Mouse (Mus musculus): ENCODE results near the gene Aym1. TPM values are rescaled to one million over a fixed set of nuclear protein-coding genes. Genes with fewer than 3 reads are reported as not detected.
"Not testable (repeated sequence)": the region's sequence is repeated elsewhere in the genome, so short reads cannot be mapped to it uniquely, and the experiment has no call there.

The Aym1 gene
- total RNA-seq, 2 experiments from 2014 or later: not detected

GRCm38 (mm10) chr5:113349810-113350209 lies 7.3 kb upstream of the Aym1 start:
- DNase-seq (ENCODE audit: low spot score in 2 of 2): no peak
- intact Hi-C loops (cut with DNase I): loop anchor here (5.0 kb wide), 1 partner anchor 1497 kb away; no protein-coding TSS in a partner anchor

GRCm38 (mm10) chr5:113351768-113352167 lies 5.3 kb upstream of the Aym1 start:
- DNase-seq (ENCODE audit: low spot score in 2 of 2): peak; percentile 43 to 88
- intact Hi-C loops (cut with DNase I): no loop called here

GRCm38 (mm10) chr5:113352636-113353035 lies 4.5 kb upstream of the Aym1 start:
- DNase-seq (ENCODE audit: low spot score in 2 of 2): no peak

GRCm38 (mm10) chr5:113354311-113354710 lies 2.8 kb upstream of the Aym1 start:
- intact Hi-C loops (cut with DNase I): no loop called here
- peak; percentile 69 to 74 for DNase-seq (ENCODE audit: low spot score in 2 of 2)

More at GRCm38 (mm10) chr5:113352636-113353035, 4.5 kb upstream of the Aym1 start:
- intact Hi-C loops (cut with DNase I): no loop called here

GRCm38 (mm10) chr5:113357656-113358055 lies 562 bp downstream of the Aym1 start:
- no peak for DNase-seq (ENCODE audit: low spot score in 2 of 2)
- intact Hi-C loops (cut with DNase I): no loop called here

GRCm38 (mm10) chr5:113358833-113359232 lies 1.7 kb downstream of the Aym1 start:
- intact Hi-C loops (cut with DNase I): no loop called here
- no peak for DNase-seq (ENCODE audit: low spot score in 2 of 2)

- intact Hi-C loops (cut with DNase I): no loop called here
- DNase-seq (ENCODE audit: low spot score in 2 of 2): no peak
Measured at GRCm38 (mm10) chr5:113361283-113361682, 4.2 kb downstream of the Aym1 start.

- DNase-seq (ENCODE audit: low spot score in 2 of 2): no peak
- intact Hi-C loops (cut with DNase I): no loop called here
Measured at GRCm38 (mm10) chr5:113362258-113362996, 5.3 kb downstream of the Aym1 start.

GRCm38 (mm10) chr5:113363177-113363576 lies 6.1 kb downstream of the Aym1 start:
- intact Hi-C loops (cut with DNase I): no loop called here
- DNase-seq (ENCODE audit: low spot score in 2 of 2): no peak

GRCm38 (mm10) chr5:113365921-113366320 lies 8.8 kb downstream of the Aym1 start:
- DNase-seq (ENCODE audit: low spot score in 2 of 2): peak; percentile 90 to 91
- intact Hi-C loops (cut with DNase I): loop anchor here (1.0 to 2.0 kb wide), 2 partner anchors 359 to 366 kb away; partner anchors contain the start of gene 1700069L16Rik

GRCm38 (mm10) chr5:113367726-113368125 lies 10.6 kb downstream of the Aym1 start:
- intact Hi-C loops (cut with DNase I): loop anchor here (2.0 kb wide), 1 partner anchor 357 kb away; the partner anchor contains the start of gene 1700069L16Rik

GRCm38 (mm10) chr5:113369262-113369868 lies 12.3 kb downstream of the Aym1 start:
- no peak for DNase-seq (ENCODE audit: low spot score in 2 of 2)
- intact Hi-C loops (cut with DNase I): no loop called here

More at GRCm38 (mm10) chr5:113367726-113368125, 10.6 kb downstream of the Aym1 start:
- not testable (repeated sequence) for DNase-seq (ENCODE audit: low spot score in 2 of 2)

GRCm38 (mm10) chr5:113372449-113372848 lies 15.4 kb downstream of the Aym1 start:
- intact Hi-C loops (cut with DNase I): loop anchor here (5.0 kb wide), 2 partner anchors 100 to 220 kb away; no protein-coding TSS in a partner anchor
- no peak for DNase-seq (ENCODE audit: low spot score in 2 of 2)

- DNase-seq (ENCODE audit: low spot score in 2 of 2): peak; percentile 78 to 90
- intact Hi-C loops (cut with DNase I): loop anchor here (5.0 kb wide), 2 partner anchors 99 to 219 kb away; no protein-coding TSS in a partner anchor
Measured at GRCm38 (mm10) chr5:113372995-113373950, 16.2 kb downstream of the Aym1 start.

- no peak for DNase-seq (ENCODE audit: low spot score in 2 of 2)
- intact Hi-C loops (cut with DNase I): loop anchor here (5.0 kb wide), 2 partner anchors 98 to 218 kb away; no protein-coding TSS in a partner anchor
Measured at GRCm38 (mm10) chr5:113374290-113374689, 17.2 kb downstream of the Aym1 start.

- DNase-seq (ENCODE audit: low spot score in 2 of 2): peak; percentile 72 to 79
- intact Hi-C loops (cut with DNase I): loop anchor here (5.0 kb wide), 1 partner anchor 202 kb away; no protein-coding TSS in a partner anchor
Measured at GRCm38 (mm10) chr5:113375783-113376182, 18.7 kb downstream of the Aym1 start.

GRCm38 (mm10) chr5:113376292-113376691 lies 19.2 kb downstream of the Aym1 start:
- DNase-seq (ENCODE audit: low spot score in 2 of 2): no peak
- intact Hi-C loops (cut with DNase I): loop anchor here (5.0 kb wide), 1 partner anchor 201 kb away; no protein-coding TSS in a partner anchor

- intact Hi-C loops (cut with DNase I): loop anchor here (5.0 kb wide), 1 partner anchor 198 kb away; no protein-coding TSS in a partner anchor
- no peak for DNase-seq (ENCODE audit: low spot score in 2 of 2)
Measured at GRCm38 (mm10) chr5:113379416-113379815, 22.3 kb downstream of the Aym1 start.

- DNase-seq (ENCODE audit: low spot score in 2 of 2): no peak
Measured at GRCm38 (mm10) chr5:113380553-113380952, 23.5 kb downstream of the Aym1 start.

More at GRCm38 (mm10) chr5:113380553-113380952, 23.5 kb downstream of the Aym1 start:
- intact Hi-C loops (cut with DNase I): no loop called here

Measured in left cerebral cortex, postnatal 14 days (tissue).